Mouse (Mus musculus): ENCODE measurements around the gene Astn1. TPM values are rescaled to one million over a fixed set of nuclear protein-coding genes. Genes with fewer than 3 reads are reported as not detected.

Gene Astn1
- polyA plus RNA-seq, 1 experiment from 2014 or later: 0.17 TPM

GRCm38 (mm10) chr1:158597996-158598395, 235.9 kb downstream of the Astn1 start:
- ATAC-seq: no peak
- no peaks in the 10 kb centered on the region for H3K27me3 ChIP-seq (replicated peaks)
- no peak overlapping the region for H3K4me3 ChIP-seq
- H3K36me3 ChIP-seq: no peaks in the 10 kb centered on the region
- H3K9me3 ChIP-seq (replicated peaks): no peaks in the 10 kb centered on the region
- no peak overlapping the region for H3K4me2 ChIP-seq
- H3K9ac ChIP-seq: no peak overlapping the region
- WGBS (ENCODE audit: insufficient replicate concordance): 52% methylated on average over 7 of the region's 7 CpGs
- H3K27ac ChIP-seq: no peak overlapping the region
- no peaks in the 10 kb centered on the region for H3K4me1 ChIP-seq

GRCm38 (mm10) chr1:158599435-158599834, 237.4 kb downstream of the Astn1 start:
- no peaks in the 10 kb centered on the region for H3K27me3 ChIP-seq (replicated peaks)
- no peak overlapping the region for H3K9ac ChIP-seq
- 82% methylated on average over 2 of the region's 2 CpGs for WGBS (ENCODE audit: insufficient replicate concordance)
- no peaks in the 10 kb centered on the region for H3K4me1 ChIP-seq
- H3K36me3 ChIP-seq: no peaks in the 10 kb centered on the region
- H3K9me3 ChIP-seq (replicated peaks): no peaks in the 10 kb centered on the region
- no peak for ATAC-seq
- no peak overlapping the region for H3K4me2 ChIP-seq
- H3K27ac ChIP-seq: no peak overlapping the region
- no peak overlapping the region for H3K4me3 ChIP-seq

GRCm38 (mm10) chr1:158603056-158603455, 241.0 kb downstream of the Astn1 start:
- H3K9me3 ChIP-seq (replicated peaks): no peaks in the 10 kb centered on the region
- 56% methylated on average over 2 of the region's 2 CpGs for WGBS (ENCODE audit: insufficient replicate concordance)
- H3K27me3 ChIP-seq (replicated peaks): no peaks in the 10 kb centered on the region
- no peaks in the 10 kb centered on the region for H3K4me1 ChIP-seq
- H3K27ac ChIP-seq: no peak overlapping the region
- no peak overlapping the region for H3K4me3 ChIP-seq
- H3K36me3 ChIP-seq: no peaks in the 10 kb centered on the region
- no peak overlapping the region for H3K4me2 ChIP-seq
- ATAC-seq: no peak
- H3K9ac ChIP-seq: no peak overlapping the region

GRCm38 (mm10) chr1:158604149-158604548, 242.1 kb downstream of the Astn1 start:
- H3K4me1 ChIP-seq: no peaks in the 10 kb centered on the region
- no peaks in the 10 kb centered on the region for H3K36me3 ChIP-seq
- H3K27ac ChIP-seq: no peak overlapping the region
- no peaks in the 10 kb centered on the region for H3K27me3 ChIP-seq (replicated peaks)
- no peak overlapping the region for H3K4me2 ChIP-seq
- WGBS (ENCODE audit: insufficient replicate concordance): 79% methylated on average over 1 of the region's 1 CpGs
- H3K9me3 ChIP-seq (replicated peaks): no peaks in the 10 kb centered on the region
- H3K9ac ChIP-seq: no peak overlapping the region
- H3K4me3 ChIP-seq: no peak overlapping the region
- ATAC-seq: no peak

- no peak overlapping the region for H3K4me3 ChIP-seq
- ATAC-seq: no peak
- H3K9me3 ChIP-seq (replicated peaks): 0 out of 2 replicates have a peak, but pooled peaks cover 3% of the 10 kb centered on the region
- no peaks in the 10 kb centered on the region for H3K27me3 ChIP-seq (replicated peaks)
- 61% methylated on average over 4 of the region's 4 CpGs for WGBS (ENCODE audit: insufficient replicate concordance)
- no peak overlapping the region for H3K9ac ChIP-seq
- no peak overlapping the region for H3K4me2 ChIP-seq
- no peaks in the 10 kb centered on the region for H3K4me1 ChIP-seq
- no peak overlapping the region for H3K27ac ChIP-seq
- H3K36me3 ChIP-seq: no peaks in the 10 kb centered on the region
Observed at GRCm38 (mm10) chr1:158605597-158605996, 243.5 kb downstream of the Astn1 start.

GRCm38 (mm10) chr1:158606324-158606723, 244.3 kb downstream of the Astn1 start:
- no peaks in the 10 kb centered on the region for H3K4me1 ChIP-seq
- no peaks in the 10 kb centered on the region for H3K36me3 ChIP-seq
- H3K4me2 ChIP-seq: no peak overlapping the region
- no peak for ATAC-seq
- WGBS (ENCODE audit: insufficient replicate concordance): 68% methylated on average over 10 of the region's 10 CpGs
- no peak overlapping the region for H3K27ac ChIP-seq
- no peak overlapping the region for H3K9ac ChIP-seq
- no peak overlapping the region for H3K4me3 ChIP-seq
- H3K9me3 ChIP-seq (replicated peaks): 0 out of 2 replicates have a peak, but pooled peaks cover 3% of the 10 kb centered on the region
- no peaks in the 10 kb centered on the region for H3K27me3 ChIP-seq (replicated peaks)

- Histone ChIP-seq H3K36me3 (no peaks in the 10 kb centered on the region), H3K27me3 (replicated peaks) (no peaks in the 10 kb centered on the region), H3K9ac (no peak overlapping the region), H3K4me3 (no peak overlapping the region), H3K9me3 (replicated peaks) (0 out of 2 replicates have a peak, but pooled peaks cover 3% of the 10 kb centered on the region), H3K27ac (no peak overlapping the region), H3K4me1 (no peaks in the 10 kb centered on the region), H3K4me2 (no peak overlapping the region)
- WGBS (ENCODE audit: insufficient replicate concordance): 76% methylated on average over 1 of the region's 1 CpGs
- no peak for ATAC-seq
Observed at GRCm38 (mm10) chr1:158607201-158607600, 245.1 kb downstream of the Astn1 start.

GRCm38 (mm10) chr1:158615202-158615601, 253.1 kb downstream of the Astn1 start:
- no peaks in the 10 kb centered on the region for H3K36me3 ChIP-seq
- H3K4me2 ChIP-seq: no peak overlapping the region
- WGBS (ENCODE audit: insufficient replicate concordance): 73% methylated on average over 1 of the region's 1 CpGs
- no peaks in the 10 kb centered on the region for H3K27me3 ChIP-seq (replicated peaks)
- no peaks in the 10 kb centered on the region for H3K4me1 ChIP-seq
- no peak overlapping the region for H3K4me3 ChIP-seq
- ATAC-seq: no peak
- H3K9ac ChIP-seq: no peak overlapping the region
- H3K27ac ChIP-seq: no peak overlapping the region
- no peaks in the 10 kb centered on the region for H3K9me3 ChIP-seq (replicated peaks)

- no peak overlapping the region for H3K27ac ChIP-seq
- H3K4me3 ChIP-seq: no peak overlapping the region
- 77% methylated on average over 4 of the region's 4 CpGs for WGBS (ENCODE audit: insufficient replicate concordance)
- no peaks in the 10 kb centered on the region for H3K9me3 ChIP-seq (replicated peaks)
- H3K4me2 ChIP-seq: no peak overlapping the region
- no peaks in the 10 kb centered on the region for H3K4me1 ChIP-seq
- H3K27me3 ChIP-seq (replicated peaks): no peaks in the 10 kb centered on the region
- no peak overlapping the region for H3K9ac ChIP-seq
- no peak for ATAC-seq
- H3K36me3 ChIP-seq: no peaks in the 10 kb centered on the region
Observed at GRCm38 (mm10) chr1:158617943-158618342, 255.9 kb downstream of the Astn1 start.

- Histone ChIP-seq H3K9me3 (replicated peaks) (no peaks in the 10 kb centered on the region), H3K4me2 (no peak overlapping the region), H3K27me3 (replicated peaks) (no peaks in the 10 kb centered on the region), H3K4me3 (no peak overlapping the region), H3K4me1 (no peaks in the 10 kb centered on the region), H3K27ac (no peak overlapping the region), H3K36me3 (no peaks in the 10 kb centered on the region), H3K9ac (no peak overlapping the region)
- 44% methylated on average over 4 of the region's 4 CpGs for WGBS (ENCODE audit: insufficient replicate concordance)
- ATAC-seq: no peak
Observed at GRCm38 (mm10) chr1:158632935-158633334, 270.9 kb downstream of the Astn1 start.

GRCm38 (mm10) chr1:158633441-158633840, 271.4 kb downstream of the Astn1 start:
- Histone ChIP-seq H3K9ac (no peak overlapping the region), H3K4me3 (no peak overlapping the region), H3K27me3 (replicated peaks) (no peaks in the 10 kb centered on the region), H3K4me1 (no peaks in the 10 kb centered on the region), H3K9me3 (replicated peaks) (no peaks in the 10 kb centered on the region), H3K27ac (no peak overlapping the region), H3K36me3 (no peaks in the 10 kb centered on the region), H3K4me2 (no peak overlapping the region)
- 68% methylated on average over 2 of the region's 2 CpGs for WGBS (ENCODE audit: insufficient replicate concordance)
- no peak for ATAC-seq

- no peaks in the 10 kb centered on the region for H3K36me3 ChIP-seq
- H3K9me3 ChIP-seq (replicated peaks): no peaks in the 10 kb centered on the region
- H3K4me3 ChIP-seq: no peak overlapping the region
- H3K9ac ChIP-seq: no peak overlapping the region
- no peak overlapping the region for H3K27ac ChIP-seq
- 66% methylated on average over 2 of the region's 2 CpGs for WGBS (ENCODE audit: insufficient replicate concordance)
- H3K4me1 ChIP-seq: no peaks in the 10 kb centered on the region
- no peak for ATAC-seq
- no peaks in the 10 kb centered on the region for H3K27me3 ChIP-seq (replicated peaks)
- H3K4me2 ChIP-seq: no peak overlapping the region
Observed at GRCm38 (mm10) chr1:158641306-158641705, 279.2 kb downstream of the Astn1 start.

- no peak overlapping the region for H3K4me3 ChIP-seq
- no peaks in the 10 kb centered on the region for H3K36me3 ChIP-seq
- H3K27me3 ChIP-seq (replicated peaks): no peaks in the 10 kb centered on the region
- H3K9ac ChIP-seq: no peak overlapping the region
- no peak overlapping the region for H3K27ac ChIP-seq
- H3K9me3 ChIP-seq (replicated peaks): no peaks in the 10 kb centered on the region
- ATAC-seq: no peak
- H3K4me1 ChIP-seq: no peaks in the 10 kb centered on the region
- H3K4me2 ChIP-seq: no peak overlapping the region
Observed at GRCm38 (mm10) chr1:158642247-158642646, 280.2 kb downstream of the Astn1 start.

Data from liver, embryonic 12.5 days (tissue).